ENCODE assay signal across 19 mouse cellular contexts in the genomic region with DNA sequence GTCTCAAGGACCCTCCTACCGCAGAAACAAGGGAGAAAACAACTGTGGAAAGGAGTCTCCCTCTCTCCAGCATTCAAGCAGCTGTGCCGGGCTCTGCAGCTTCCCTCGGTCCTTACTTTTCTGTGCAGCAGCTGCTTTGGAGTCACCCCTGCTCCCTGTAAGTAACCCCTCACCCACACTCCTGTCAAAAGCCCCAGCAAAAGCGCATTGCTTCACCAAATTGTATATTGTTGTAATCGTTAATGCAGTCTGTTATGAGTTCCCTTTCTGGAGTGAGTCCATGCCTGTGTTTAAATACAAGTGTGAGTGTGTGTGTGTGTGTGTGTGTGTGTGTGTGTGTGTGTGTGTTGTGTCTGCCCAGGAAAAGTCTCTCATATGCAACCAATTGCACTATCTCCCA. TPM values are rescaled to one million over a fixed set of nuclear protein-coding genes. Genes with fewer than 3 reads are reported as not detected.
DNase-seq lines count a peak whose midpoint lies in the region; ATAC-seq and TF ChIP-seq lines count a peak whose summit lies in the region.
"Had no signal": no experiment of that assay in that cellular context is flagged by ENCODE, and none has a peak within 500 bp of the region (broad histone marks: within the 10 kb centered on the region; RNA-seq: fewer than 3 reads in every experiment).

No protein-coding gene starts in this region.

- ATAC-seq in lung, embryonic 14.5 days (ENCODE audit: insufficient read depth): peak; percentile 64; the same call in 1 of the 2 replicates
- ATAC-seq in megakaryocyte progenitor cell, adult 5-6 weeks (replicated peaks; ENCODE audit: poor library complexity): peak; percentile 55
- ATAC-seq in hindbrain, embryonic 14.5 days (ENCODE audit: low FRiP score): no peak
- ATAC-seq: forebrain, embryonic 15.5 days had no signal

- peak overlapping the region; percentile 25; the same call in 1 of the 2 replicates for H3K4me2 ChIP-seq in lung, embryonic 14.5 days
- H3K4me2 ChIP-seq in hindbrain, embryonic 14.5 days (replicated peaks): no peak overlapping the region
- H3K4me2 ChIP-seq: embryonic facial prominence, embryonic 12.5 days; forebrain, embryonic 15.5 days; heart, embryonic 15.5 days; limb, embryonic 15.5 days had no signal

- H3K4me3 ChIP-seq in lung, embryonic 14.5 days (ENCODE audit: low read depth, low read length): no peak overlapping the region
- no peak overlapping the region for H3K4me3 ChIP-seq in hindbrain, embryonic 14.5 days (replicated peaks; ENCODE audit: low read length)
- no peak overlapping the region for H3K4me3 ChIP-seq in midbrain, embryonic 10.5 days
- H3K4me3 ChIP-seq: embryonic facial prominence, embryonic 12.5 days; forebrain, embryonic 15.5 days; heart, embryonic 15.5 days; hindbrain, embryonic 10.5 days; limb, embryonic 15.5 days had no signal

- WGBS in lung, embryonic 14.5 days: 9% methylated on average over 5 of the region's 5 CpGs
- 47% methylated on average over 5 of the region's 5 CpGs for WGBS in hindbrain, embryonic 14.5 days
- WGBS in midbrain, embryonic 10.5 days: 45% methylated on average over 5 of the region's 5 CpGs

- DNase-seq in lung, embryonic 14.5 days: peak; percentile 74
- DNase-seq in lung, postnatal 14 days: no peak
- DNase-seq in ES-CJ7 (ENCODE audit: low read depth, low spot score): peak; percentile 9
- DNase-seq in adipocyte (ENCODE audit: low spot score): peak; percentile 14
- no peak for DNase-seq in hindbrain, embryonic 14.5 days (ENCODE audit: low spot score)
- DNase-seq in midbrain, embryonic 10.5 days (ENCODE audit: low spot score): no peak
- DNase-seq: adrenal gland, adult 2 months; cerebellum, adult 8-10 months; gastrocnemius, postnatal 25 days; kidney, adult 11 months; right cerebral cortex, postnatal 25 days; thymus, postnatal 4 days had no signal

- no peaks in the 10 kb centered on the region for H3K27me3 ChIP-seq in lung, embryonic 14.5 days (ENCODE audit: insufficient read depth, low read length)
- peaks cover 47% of the 10 kb centered on the region for H3K27me3 ChIP-seq in hindbrain, embryonic 14.5 days (ENCODE audit: control insufficient read depth, insufficient read depth, low read length)
- peaks cover 66% of the 10 kb centered on the region for H3K27me3 ChIP-seq in midbrain, embryonic 10.5 days (ENCODE audit: low read depth, poor library complexity, severe bottlenecking)

- no peak for TF ChIP-seq CTCF in lung, embryonic 14.5 days (IDR thresholded peaks at IDR 0.05; ENCODE audit: low read depth)

- no peaks in the 10 kb centered on the region for H3K4me1 ChIP-seq in lung, embryonic 14.5 days (ENCODE audit: insufficient read depth)
- no peaks in the 10 kb centered on the region for H3K4me1 ChIP-seq in hindbrain, embryonic 14.5 days (replicated peaks; ENCODE audit: control insufficient read depth, insufficient read depth, low read length)
- peaks cover 6% of the 10 kb centered on the region for H3K4me1 ChIP-seq in midbrain, embryonic 10.5 days
- H3K4me1 ChIP-seq: embryonic facial prominence, embryonic 12.5 days; forebrain, embryonic 15.5 days had no signal

- no peak overlapping the region for H3K9ac ChIP-seq in lung, embryonic 14.5 days
- H3K9ac ChIP-seq in hindbrain, embryonic 14.5 days: no peak overlapping the region
- H3K9ac ChIP-seq: embryonic facial prominence, embryonic 12.5 days; forebrain, embryonic 15.5 days; heart, embryonic 15.5 days; limb, embryonic 15.5 days had no signal

- H3K36me3 ChIP-seq in lung, embryonic 14.5 days (ENCODE audit: insufficient read depth): no peaks in the 10 kb centered on the region
- H3K36me3 ChIP-seq in hindbrain, embryonic 14.5 days (replicated peaks; ENCODE audit: control insufficient read depth, insufficient read depth): no peaks in the 10 kb centered on the region
- H3K36me3 ChIP-seq in midbrain, embryonic 10.5 days: no peaks in the 10 kb centered on the region
- H3K36me3 ChIP-seq: embryonic facial prominence, embryonic 12.5 days; forebrain, embryonic 15.5 days; G1E; heart, embryonic 15.5 days; hindbrain, embryonic 10.5 days; limb, embryonic 15.5 days had no signal

- H3K27ac ChIP-seq in lung, embryonic 14.5 days (ENCODE audit: low read depth): no peak overlapping the region
- H3K27ac ChIP-seq in hindbrain, embryonic 14.5 days: no peak overlapping the region
- no peak overlapping the region for H3K27ac ChIP-seq in midbrain, embryonic 10.5 days (replicated peaks)
- H3K27ac ChIP-seq: embryonic facial prominence, embryonic 12.5 days; forebrain, embryonic 15.5 days; heart, embryonic 15.5 days; hindbrain, embryonic 10.5 days; limb, embryonic 15.5 days had no signal

- no peaks in the 10 kb centered on the region for H3K9me3 ChIP-seq in lung, embryonic 14.5 days (ENCODE audit: low read depth, low read length)
- H3K9me3 ChIP-seq in hindbrain, embryonic 14.5 days (ENCODE audit: control insufficient read depth, low read length): no peaks in the 10 kb centered on the region
- no peaks in the 10 kb centered on the region for H3K9me3 ChIP-seq in midbrain, embryonic 10.5 days (replicated peaks)
- H3K9me3 ChIP-seq: embryonic facial prominence, embryonic 12.5 days; forebrain, embryonic 15.5 days; G1E; heart, embryonic 15.5 days; limb, embryonic 15.5 days had no signal

RNA-seq across cellular contexts. Expression of a gene that starts 26.2 kb away (rescaled TPM):
- 14.5 and 15.6 TPM in 2 replicates for polyA plus RNA-seq in lung, embryonic 14.5 days (2014; fragmentation: Nextera tagmentation; extraction: Ambion mirVana)
- total RNA-seq in megakaryocyte progenitor cell, adult 5-6 weeks (2015): 26.8 and 31.2 TPM in 2 replicates
- total RNA-seq in megakaryocyte progenitor cell, adult 5-6 weeks (2017): 23.6 and 29.0 TPM in 2 replicates
- polyA plus RNA-seq in hindbrain, embryonic 14.5 days (2014; fragmentation: Nextera tagmentation; extraction: Ambion mirVana): 8.3 and 9.8 TPM in 2 replicates
- 12.0 and 12.3 TPM in 2 replicates for polyA plus RNA-seq in midbrain, embryonic 10.5 days (2016; fragmentation: Nextera tagmentation; extraction: Ambion mirVana)
- polyA plus RNA-seq: G1E had no signal

RNA-seq across cellular contexts. Expression of a gene that starts 37.2 kb away (rescaled TPM):
- 13.0 TPM in 2 replicates for polyA plus RNA-seq in lung, embryonic 14.5 days (2014; fragmentation: Nextera tagmentation; extraction: Ambion mirVana)
- total RNA-seq in megakaryocyte progenitor cell, adult 5-6 weeks (2015): 3.9 and 4.6 TPM in 2 replicates
- 5.5 and 8.4 TPM in 2 replicates for total RNA-seq in megakaryocyte progenitor cell, adult 5-6 weeks (2017)
- polyA plus RNA-seq in hindbrain, embryonic 14.5 days (2014; fragmentation: Nextera tagmentation; extraction: Ambion mirVana): 11.7 and 13.3 TPM in 2 replicates
- 38.6 and 39.9 TPM in 2 replicates for polyA plus RNA-seq in midbrain, embryonic 10.5 days (2016; fragmentation: Nextera tagmentation; extraction: Ambion mirVana)

Comparison
In these comparisons a context has a peak if more than half of its experiments do, and no peak if none do; other contexts are left out.
1. DNase-seq: peak in lung, embryonic 14.5 days (single experiment), ES-CJ7 (single experiment) and adipocyte (single experiment); none in lung, postnatal 14 days (single experiment), hindbrain, embryonic 14.5 days (single experiment) and midbrain, embryonic 10.5 days (single experiment).